Mouse (Mus musculus) granulocyte monocyte progenitor cell, adult 5-6 weeks (primary cell): ENCODE measurements at regions not wholly inside any gene's neighbourhood (a gene's known extent, or its start where the extent isn't known, plus 50 kb on each side); places are given as distances from the start of the nearest gene placed in this dataset.
"Not testable (repeated sequence)": the region's sequence is repeated elsewhere in the genome, so short reads cannot be mapped to it uniquely, and the experiment has no call there.

Experiments
- ATAC-seq: replicated peaks from 2 replicates; pipeline ENCODE4 v1.8.0; 2016; ENCODE audit warnings: mild to moderate bottlenecking, moderate TSS enrichment, inconsistent platforms; ENCODE audit not compliant: poor library complexity, severe bottlenecking

DNA sequence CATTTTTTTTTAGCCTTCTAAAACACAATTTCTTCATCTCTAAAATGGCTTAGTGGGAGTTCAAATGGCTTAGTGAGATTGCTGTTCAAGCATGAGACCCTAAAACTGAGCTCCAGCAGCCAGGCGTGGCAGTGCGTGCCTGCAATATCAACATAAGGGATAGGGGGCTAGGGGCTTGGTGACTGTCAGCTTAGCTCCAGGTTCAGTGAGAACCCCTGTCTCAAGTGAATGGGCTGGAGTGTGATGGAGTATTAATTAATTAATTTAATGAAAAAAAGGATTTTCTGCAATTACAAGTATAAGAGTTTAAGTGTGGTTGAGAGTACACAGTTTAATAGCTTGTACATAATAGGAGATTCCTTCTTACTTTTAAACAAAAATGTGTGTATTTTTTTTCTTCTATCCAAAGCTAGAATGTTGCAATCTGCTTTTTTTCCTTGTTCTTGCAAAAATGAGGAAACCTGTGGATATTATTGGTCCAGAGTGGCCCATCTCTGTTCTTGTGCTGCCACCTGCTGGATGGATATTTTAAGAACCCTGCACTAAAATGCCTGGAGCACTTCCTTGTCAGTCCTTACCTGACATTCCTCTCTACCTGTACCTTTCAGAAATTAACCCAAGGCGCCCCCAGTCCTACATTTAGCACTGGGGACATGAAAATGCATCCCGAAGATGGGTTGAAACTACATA, 54.0 kb upstream of the Usp47 start:
- peak; percentile 65 for ATAC-seq

DNA sequence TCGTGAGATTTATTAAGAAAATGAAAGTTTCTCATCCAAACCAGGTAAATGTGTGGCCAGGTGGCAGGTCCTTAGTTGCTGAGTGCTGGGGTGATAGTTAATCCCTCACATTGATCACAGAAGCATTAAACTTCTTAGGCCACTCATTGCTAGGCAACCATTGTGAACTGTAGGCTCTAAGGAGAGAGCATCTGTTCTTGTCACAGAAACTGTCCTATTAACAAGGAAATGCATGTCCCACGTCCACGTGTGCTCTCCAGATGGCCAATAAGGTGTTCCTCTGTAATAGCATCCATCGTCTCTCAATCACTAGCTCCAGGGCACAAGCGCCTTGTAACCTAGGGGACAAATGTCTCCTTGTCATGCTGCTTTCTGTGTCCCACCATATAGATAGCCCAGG, 55.0 kb upstream of the Usp47 start:
- no peak for ATAC-seq

DNA sequence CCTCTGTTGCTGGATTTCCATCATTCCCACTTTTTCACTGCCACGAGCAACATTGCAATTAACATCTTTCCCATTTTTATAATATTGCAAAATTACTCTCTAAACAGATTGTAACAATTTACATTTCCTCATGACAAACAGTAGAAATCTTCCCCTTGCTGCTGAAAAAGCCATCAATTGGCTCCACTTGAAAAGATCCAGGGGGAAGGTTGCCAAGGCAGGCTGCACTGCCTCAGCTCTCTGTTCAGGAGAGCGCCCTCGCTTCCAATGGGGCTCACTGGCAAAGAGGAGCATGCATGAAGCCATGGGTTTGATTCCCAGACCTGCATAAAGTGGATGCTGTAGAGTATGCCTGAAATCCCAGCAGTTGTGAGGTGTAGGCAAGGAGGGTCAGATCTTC, 56.6 kb upstream of the Usp47 start:
- ATAC-seq, result no peak

DNA sequence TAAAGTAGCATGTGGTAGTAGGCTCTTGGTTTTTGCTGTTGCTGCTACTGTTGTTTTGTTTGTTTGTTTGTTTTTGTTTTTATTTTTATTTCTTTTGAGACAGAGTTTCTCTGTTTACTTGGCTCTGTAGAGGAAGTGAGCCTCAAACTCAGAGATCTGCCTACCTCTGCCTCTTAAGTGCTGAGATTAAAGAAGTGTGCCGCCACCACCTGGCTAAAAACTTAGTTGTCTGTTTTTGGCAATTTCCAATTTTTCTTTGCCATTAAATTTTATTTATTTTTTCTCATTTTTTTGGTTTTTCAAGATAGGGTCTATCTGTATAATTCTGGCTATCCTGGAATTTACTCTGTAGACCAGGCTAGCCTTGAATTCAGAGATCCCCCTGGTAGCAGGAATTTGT, 59.3 kb upstream of the Usp47 start:
- no peak for ATAC-seq

DNA sequence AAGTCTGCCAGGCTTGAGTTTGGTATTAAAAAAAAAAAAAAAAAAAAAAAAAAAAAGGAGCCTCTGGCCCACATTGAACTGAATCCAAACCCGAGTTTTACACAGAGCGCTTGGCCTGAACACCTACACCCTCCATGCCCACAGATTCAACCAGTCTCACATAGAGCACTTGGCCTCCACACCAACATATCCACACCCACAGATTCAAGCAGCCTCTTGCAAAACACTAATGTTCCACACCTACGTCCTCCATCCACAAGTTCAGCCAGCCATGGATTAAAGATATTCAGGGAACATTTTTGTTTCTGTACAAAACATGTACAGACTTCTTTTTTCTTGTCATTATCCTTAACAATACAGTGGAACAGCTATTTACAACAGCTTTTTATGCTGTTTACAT, 63.3 kb upstream of the Usp47 start:
- ATAC-seq, result no peak

DNA sequence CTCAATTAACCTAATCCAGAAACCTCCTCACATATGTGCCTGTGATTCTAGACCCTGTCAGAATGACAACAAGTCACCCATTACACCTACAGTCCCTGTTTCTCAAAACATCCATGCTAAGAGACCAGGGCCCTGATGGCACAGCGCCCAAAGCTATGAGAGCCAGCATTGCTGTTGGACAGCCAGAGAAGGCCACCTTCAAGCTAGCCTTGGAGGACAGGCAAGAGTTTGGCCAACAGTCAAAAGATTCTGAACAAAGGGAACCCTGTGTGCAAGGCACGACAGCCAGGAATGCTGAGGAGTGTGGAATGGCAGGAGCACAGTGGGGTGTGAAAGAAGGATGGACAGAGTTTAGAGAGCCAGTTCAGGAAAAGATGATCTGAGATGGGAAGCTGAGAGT, 66.6 kb upstream of the Usp47 start:
- ATAC-seq, result no peak

DNA sequence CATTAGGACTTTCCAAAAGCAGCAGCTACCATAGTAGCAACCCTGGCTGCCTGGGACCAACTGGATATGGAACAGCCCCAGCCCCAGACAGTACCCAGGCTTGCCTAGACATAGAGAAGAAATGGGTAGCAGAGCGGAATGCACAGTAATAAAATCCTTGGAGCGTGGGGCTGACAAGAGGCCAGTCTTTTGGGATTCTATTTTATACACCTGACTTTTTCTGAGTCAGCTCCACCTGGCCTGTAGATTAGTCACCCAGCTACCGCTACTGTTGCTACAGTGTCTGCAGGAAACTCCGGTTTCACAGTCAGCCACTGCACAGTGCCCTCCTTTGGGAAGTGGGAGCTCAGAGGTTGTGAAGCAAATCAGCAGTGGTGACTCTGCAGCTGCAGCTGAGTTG, 83.7 kb upstream of the Usp47 start:
- no peak for ATAC-seq

DNA sequence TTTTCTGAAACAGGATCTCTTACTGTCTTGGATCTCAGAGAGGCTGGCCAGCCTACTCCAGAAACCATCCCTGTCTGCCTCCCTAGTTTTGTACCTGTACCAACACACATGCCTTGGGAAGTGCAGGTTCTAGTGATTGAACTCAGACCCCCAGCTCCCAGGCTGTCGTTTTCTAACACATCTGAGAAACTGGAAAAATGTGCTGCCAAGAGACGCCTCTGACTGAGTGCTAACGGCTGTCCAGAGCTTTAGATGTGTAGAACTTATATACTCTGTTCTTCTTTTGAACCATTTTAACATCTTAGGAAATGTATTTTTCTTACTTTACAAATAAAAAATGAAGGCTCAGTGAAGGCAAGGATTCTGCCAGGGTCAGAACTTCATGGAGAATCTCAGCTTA, 85.8 kb upstream of the Usp47 start:
- no peak for ATAC-seq

DNA sequence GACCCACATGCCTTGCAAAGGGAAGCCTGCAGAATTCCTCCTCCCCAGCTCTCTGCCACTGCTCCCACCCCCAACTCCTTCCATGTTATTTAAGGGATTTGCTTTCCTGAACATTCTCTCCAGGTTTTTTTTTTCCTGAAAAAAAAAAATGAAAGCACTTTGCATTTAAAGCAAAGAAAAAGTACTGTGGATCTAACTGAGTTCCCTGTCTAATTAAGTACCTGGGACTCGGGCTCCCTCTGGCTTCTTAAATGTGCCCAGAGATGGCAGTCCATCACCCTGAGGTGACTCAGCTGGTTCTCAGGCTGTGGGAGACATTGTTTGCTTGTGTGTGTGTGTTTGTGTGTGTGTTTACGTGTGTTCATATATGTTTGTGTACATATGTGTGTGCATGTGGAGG, 86.2 kb upstream of the Usp47 start:
- no peak for ATAC-seq

DNA sequence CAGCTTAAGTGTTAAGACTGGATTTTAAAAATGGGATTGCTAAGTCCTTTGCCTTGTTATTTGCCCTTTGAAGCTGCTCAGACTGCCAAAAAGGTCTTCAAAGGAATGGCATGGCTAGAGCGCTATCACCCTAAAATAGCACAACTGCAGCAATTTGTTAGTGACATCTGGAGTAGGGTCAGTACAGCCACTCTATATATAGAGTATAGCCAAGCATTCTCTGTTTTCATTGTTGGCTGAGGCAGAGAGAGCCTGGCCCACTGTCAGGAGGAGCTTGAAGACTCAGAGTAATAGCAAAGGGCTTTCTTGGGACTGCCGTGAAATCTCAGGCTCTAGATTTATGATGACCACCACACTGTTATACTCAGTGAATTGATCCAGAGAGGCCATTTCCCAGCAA, 90.6 kb upstream of the Usp47 start:
- no peak for ATAC-seq

DNA sequence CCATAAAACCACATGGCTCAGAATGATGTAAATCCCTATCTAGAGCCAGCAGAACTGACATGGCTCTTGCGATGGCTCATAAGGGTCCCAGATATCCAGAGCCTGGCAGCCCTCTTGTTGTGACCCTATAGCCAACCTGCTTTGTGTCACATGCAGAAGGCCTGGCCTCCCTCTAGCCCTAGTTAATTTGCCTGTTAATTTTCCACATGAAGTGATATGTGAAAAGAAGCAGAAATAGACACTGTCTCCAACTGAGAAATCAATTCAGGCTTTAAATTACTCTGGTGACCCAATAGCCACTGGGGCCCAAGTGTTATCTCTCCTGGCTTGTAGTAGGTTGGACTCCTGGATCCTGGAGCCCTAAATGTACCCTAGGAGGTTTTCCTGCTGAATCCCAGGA, 103.3 kb upstream of the Usp47 start:
- ATAC-seq, result no peak

DNA sequence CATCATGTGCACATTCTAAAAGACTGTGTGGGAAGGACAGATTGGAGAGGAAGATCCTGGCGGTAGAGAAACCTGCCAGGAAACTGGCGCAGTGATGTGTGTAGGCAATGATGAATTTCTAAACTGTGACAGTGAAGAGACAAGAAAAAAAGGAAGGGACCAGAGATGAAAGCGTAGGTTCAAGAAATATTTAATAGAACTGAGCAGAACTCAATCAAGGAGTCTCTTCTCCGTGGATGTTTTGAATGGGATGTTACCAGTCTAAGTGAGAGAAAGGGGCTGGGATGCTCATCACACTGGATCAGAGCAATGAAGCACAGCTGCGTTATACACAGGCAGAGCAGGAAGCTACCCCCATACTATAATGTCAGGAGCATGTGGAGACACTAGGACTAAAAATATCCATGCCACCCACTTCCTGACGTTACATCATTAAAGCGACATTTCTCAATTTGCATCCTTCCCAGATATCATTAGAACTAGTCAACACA, 119.5 kb upstream of the Usp47 start:
- ATAC-seq, result no peak

DNA sequence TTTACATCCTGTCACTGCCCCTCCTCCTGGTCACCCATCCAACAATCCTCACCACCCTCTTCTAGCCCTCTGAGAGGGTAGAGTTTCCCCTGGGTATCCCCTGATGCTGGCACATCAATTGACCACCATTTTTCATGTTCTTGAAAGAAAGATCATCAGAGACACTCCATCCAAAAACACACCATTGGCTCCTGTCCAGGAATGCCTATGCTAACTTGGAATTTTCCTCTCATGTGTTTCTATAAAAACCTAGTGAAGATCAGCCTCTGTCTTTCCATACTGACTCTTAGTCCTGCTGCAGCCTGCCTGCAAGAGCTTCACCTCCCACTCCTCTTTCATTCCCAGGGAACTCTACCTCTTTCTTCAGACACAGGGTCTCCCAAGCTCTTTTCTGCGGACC, 117.2 kb upstream of the Galnt18 start:
- no peak for ATAC-seq

DNA sequence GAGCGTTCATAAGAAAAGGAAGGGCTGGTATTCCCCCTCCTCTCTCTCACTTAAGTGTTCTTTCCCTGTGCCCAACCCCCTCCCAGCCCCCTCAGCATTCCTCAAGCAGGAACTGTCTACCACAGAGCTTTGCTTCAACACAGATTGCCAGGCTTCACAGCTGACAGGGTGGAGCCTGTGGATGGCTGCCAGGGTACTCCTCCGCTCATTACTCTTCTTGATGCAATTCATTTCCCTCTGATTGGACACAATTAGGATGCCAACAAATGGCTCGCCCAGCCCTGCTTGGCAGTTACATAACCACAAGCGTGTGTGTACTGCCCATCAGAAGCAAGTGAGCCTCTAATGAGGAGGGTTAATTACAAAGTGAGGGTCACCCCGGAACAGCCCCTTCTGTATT, 116.5 kb upstream of the Galnt18 start:
- no peak for ATAC-seq

DNA sequence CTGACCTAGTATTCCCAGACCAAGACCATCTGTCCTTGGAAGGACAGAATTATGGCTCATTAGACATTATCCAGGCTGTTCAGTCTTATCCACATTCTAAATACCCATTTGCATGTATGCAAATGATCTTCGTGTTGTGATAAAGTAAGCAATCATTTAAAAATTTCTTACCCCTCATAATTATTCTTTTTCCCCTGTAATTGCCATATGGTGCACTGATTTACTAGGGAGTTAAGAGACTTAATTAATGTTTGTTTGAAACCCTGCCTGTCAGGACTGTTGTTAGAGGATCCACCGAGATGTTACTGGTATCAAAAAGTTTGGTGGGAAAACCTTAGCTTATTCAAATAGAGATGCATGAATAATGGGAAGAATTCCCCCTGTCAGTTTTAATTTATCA, 103.2 kb upstream of the Galnt18 start:
- no peak for ATAC-seq

DNA sequence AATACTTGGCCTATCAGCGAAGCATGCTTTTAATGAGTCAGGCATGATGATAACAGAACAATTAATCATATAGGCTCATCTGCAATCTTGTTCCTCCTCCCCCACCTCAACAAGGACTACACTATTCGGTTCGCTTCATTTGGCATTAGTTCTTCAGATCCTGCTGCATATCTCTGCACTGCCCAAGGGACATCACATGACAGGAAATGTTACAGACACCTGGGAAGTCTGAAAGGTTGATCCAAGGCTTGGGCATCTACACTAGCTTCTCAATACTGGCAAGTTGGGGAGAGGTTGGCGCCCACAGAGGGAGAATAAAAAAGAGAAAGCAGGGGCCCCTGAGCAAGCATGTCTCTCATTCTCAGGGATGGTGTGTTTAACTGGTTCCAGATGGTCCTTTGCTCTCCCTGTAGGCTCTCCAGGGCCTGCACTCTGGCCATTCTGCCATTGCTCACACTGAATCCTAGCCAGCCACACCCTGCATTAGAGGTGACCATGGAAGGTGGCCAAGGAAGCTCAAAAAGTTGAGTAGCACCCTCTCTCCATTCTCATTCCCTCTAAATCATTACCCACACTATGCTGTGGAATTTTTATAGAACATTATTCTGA, 100.4 kb upstream of the Galnt18 start:
- ATAC-seq, result no peak

DNA sequence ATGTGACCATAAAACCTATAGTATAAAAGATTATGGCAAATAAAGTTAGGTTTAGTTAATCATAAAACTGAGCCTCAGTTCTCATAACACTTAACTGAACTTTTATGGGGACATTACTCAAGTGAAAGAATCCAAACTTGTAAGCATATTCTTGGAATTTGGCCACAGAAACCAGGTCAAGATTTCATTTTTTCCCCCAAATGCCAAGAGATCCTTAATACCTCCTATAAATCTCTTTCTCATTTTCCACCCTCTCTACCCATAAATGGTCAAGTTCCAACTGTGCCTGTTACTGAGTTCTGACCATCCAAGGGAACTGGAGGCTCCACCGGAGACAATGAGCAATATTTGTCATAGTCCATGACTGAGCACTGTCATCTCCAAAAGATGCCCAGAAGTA, 97.8 kb upstream of the Galnt18 start:
- no peak for ATAC-seq

DNA sequence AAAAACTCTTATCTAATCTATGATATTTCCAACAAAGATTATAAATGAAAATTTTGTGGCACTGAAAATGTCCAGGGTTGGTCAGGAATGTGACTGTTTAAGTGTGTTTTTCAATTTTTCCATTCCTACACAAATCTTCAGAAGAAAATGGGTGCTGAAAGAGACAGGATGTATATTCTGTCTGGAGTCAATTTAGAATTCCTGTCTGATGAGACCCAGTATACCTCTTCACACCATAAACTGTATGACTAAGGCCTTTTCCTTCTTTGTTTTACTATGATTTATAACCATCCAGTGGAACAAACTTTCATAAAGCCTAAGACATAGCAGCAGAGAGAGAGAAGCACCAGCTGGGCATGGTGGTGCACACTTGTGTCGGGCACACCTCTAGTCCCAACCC, 96.2 kb upstream of the Galnt18 start:
- no peak for ATAC-seq

DNA sequence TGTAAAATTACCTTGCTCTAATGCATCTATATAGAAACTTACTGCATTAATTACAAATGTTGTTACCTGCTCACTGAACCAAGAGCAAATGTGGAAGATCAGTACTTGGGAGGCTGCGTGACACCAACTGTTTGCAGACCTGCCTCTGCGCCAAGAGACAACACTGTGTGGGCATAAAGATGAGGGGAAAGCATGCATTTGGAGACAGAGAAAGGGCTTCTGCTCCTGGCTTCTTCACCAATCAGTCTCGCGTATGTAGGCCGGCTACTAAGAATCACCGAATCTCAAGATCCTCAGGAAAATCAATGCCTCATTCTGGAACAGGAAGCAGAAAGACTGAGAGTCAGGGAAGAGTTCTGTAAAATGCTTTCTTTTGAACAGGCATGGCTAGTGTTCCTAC, 89.6 kb upstream of the Galnt18 start:
- ATAC-seq, result no peak

DNA sequence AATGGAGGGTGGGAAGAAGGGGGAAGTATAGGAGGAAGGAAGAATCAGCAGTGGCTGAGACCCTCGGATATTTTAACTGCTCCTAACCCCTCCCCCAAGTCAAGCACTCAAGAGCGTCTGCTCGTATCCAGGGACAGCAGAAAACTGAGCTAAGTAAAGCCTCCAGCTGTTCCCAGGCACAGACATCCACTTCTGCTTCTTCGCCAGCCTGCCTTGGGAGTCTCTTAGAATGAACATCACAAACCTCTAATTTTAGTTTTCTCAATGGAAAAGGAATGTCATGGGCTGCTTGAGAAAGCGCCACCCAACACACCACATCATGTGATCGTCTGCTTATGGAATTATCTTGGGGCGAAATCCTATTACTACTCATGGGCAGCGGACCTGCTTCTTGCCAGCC, 83.3 kb upstream of the Galnt18 start:
- no peak for ATAC-seq

DNA sequence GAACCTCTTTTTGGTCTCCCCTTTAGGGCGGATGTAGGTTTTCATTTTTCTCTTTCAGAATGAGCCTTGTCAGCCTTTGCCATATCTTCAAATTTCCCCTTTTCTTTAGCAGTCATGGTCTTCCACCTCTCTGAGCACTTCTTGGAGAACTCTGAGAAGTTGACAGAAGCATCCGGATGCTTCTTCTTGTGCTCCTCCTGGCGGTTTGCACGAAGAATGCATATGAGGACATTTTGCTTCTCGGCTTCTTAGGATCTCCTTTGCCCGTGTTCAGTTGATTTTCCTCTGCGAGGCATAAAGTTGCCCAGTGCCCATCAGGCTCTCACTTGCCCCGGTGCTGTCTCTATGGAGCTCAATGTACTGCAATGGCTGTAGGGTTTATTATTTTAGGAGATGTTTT, 78.5 kb upstream of the Galnt18 start:
- ATAC-seq, result not testable (repeated sequence)

DNA sequence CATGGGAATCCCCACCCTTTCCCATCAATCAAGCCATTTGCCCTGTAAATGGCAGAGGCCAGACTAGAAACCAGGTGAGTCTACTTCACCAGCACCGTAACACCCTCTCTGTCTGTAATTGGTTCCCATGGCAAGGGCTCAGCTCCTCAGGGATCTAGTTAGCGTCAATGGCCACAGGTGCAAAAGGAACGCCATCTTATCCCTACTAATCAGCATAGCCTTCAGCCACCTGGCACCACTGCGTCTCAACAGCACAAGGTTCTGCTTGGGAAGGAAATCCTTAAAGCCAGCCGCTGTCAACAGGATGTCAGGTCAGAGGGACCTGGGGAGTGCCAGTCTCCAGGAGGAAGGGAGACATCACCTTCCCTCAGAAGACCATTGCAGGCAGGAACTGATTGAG, 77.2 kb upstream of the Galnt18 start:
- ATAC-seq, result no peak

DNA sequence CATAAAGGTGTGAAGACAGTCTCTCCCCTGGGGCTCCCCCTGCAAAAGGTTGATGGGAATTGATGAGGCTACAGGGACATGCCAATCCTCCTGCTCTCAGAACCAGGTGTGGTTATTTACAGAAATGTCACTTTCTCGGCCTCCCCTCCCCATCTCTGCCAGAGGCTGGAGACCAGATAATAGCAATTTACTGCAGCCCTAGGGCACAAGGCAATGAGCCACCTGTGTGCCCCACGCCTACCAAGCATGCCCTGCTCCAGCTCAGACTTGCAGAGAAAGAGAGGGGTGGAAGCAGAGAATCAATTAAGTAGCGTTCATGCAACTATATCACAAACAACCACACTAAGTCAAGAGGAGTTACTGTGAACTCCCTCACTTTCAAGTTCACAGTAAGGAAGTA, 75.5 kb upstream of the Galnt18 start:
- ATAC-seq, result no peak
